Mouse (Mus musculus): ENCODE data around the gene Serinc1. TPM values are rescaled to one million over a fixed set of nuclear protein-coding genes. Genes with fewer than 3 reads are reported as not detected.

Gene Serinc1
- total and polyA plus RNA-seq, 2 experiments from 2014 or later = 381 to 481 TPM

GRCm38 (mm10) chr10:57477121-57477843 lies 55.0 kb downstream of the Serinc1 start:
- 77% methylated on average over 9 of the region's 9 CpGs for WGBS
- Histone ChIP-seq H3K4me1 (ENCODE audit: insufficient read depth, low read length) (no peaks in the 10 kb centered on the region), H3K27me3 (ENCODE audit: insufficient read depth, low read length) (no peaks in the 10 kb centered on the region), H3K4me3 (ENCODE audit: low read depth, low read length) (no peak overlapping the region), H3K36me3 (ENCODE audit: insufficient read depth, low read length) (no peaks in the 10 kb centered on the region), H3K9ac (replicated peaks; ENCODE audit: low read length, poor library complexity, severe bottlenecking) (no peak overlapping the region), H3K9me3 (ENCODE audit: low read length) (no peaks in the 10 kb centered on the region), H3K27ac (ENCODE audit: low read depth, low read length) (no peak overlapping the region), H3K4me2 (ENCODE audit: low read depth, low read length, poor library complexity, severe bottlenecking) (no peak overlapping the region)
- no peak for TF ChIP-seq CTCF (IDR thresholded peaks at IDR 0.05)
- ATAC-seq (ENCODE audit: low FRiP score) = no peak
- no peak for DNase-seq (ENCODE audit: low spot score)

Other genes with a start within 250 kb of the Serinc1 start
- gene Hsf2, start 46.1 kb downstream of the Serinc1 start, total RNA-seq (2014; rRNA removed) = 39.7 and 47.5 TPM in 2 replicates
- gene Hsf2, start 46.1 kb downstream of the Serinc1 start, polyA plus RNA-seq (2015; fragmentation: Nextera tagmentation; extraction: Ambion mirVana) = 49.3 and 57.9 TPM in 2 replicates
- 0.60 and 0.80 TPM in 2 replicates for gene Pkib, start 99.5 kb upstream of the Serinc1 start, total RNA-seq (2014; rRNA removed)
- 3.2 and 6.7 TPM in 2 replicates for gene Pkib, start 99.5 kb upstream of the Serinc1 start, polyA plus RNA-seq (2015; fragmentation: Nextera tagmentation; extraction: Ambion mirVana)

Measured in midbrain, postnatal 0 days (tissue).